Mouse (Mus musculus): Measurements from ENCODE around the gene Arhgap8.
"Not testable (repeated sequence)": the region's sequence is repeated elsewhere in the genome, so short reads cannot be mapped to it uniquely, and the experiment has no call there.

DNA sequence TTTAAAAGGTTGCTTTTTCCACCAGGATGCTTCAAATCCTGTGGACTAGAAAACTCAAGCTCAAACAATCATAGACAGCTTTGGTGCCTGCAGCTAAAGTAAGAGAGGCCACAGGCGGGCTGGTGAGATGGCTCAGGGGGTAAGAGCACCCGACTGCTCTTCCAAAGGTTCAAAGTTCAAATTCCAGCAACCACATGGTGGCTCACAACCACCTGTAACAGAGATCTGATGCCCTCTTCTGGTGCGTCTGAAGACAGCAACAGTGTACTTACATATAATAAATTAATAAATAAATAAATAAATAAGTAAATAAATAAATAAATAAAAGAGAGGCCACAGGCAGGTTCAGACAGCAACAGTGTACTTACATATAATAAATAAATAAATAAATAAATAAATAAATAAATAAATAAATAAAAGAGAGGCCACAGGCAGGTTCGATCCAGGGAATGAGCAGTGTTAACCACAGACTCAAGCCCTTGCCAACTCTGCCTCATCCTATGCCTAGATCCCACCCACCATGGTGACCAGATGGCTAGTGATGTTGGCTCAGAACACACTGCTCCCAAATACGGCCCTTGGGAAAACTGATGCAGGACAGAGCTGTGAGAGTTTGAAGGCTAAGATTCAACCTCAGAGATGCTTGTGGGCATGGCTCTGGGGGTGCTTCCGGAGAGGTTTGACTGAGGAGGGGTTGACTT, 2.1 kb upstream of the Arhgap8 start:
- not testable (repeated sequence) for TF ChIP-seq CTCF, POLR2A (IDR thresholded peaks at IDR 0.05; ENCODE audit: extremely low read depth, insufficient read depth, low read length)

All from cortical plate, adult 2 months (tissue).